Mouse (Mus musculus) stomach, embryonic 16.5 days (tissue): ENCODE measurements around the gene Ubash3b. TPM values are rescaled to one million over a fixed set of nuclear protein-coding genes. Genes with fewer than 3 reads are reported as not detected.

Experiments used
- ATAC-seq: fragments of 200-750 bp; cut with Nextera tagmentation; 2 replicates; pipeline ENCODE4 v1.8.0; 2017; ENCODE audit warnings: moderate number of reproducible peaks, moderate TSS enrichment; ENCODE audit not compliant: insufficient read depth, low FRiP score
- H3K27ac ChIP-seq: fragments of 300-500 bp; sonication (generic); 2 replicates; pipeline ENCODE4 v1.5.1; 2014; ENCODE audit warnings: low read length
- H3K27me3 ChIP-seq: fragments of 300-500 bp; sonication (generic); 2 replicates; pipeline ENCODE4 v1.6.1; 2014; ENCODE audit warnings: low read length, control low read depth, mixed read lengths; ENCODE audit not compliant: control insufficient read depth, insufficient read depth
- H3K36me3 ChIP-seq: fragments of 300-500 bp; sonication (generic); 2 replicates; pipeline ENCODE4 v1.6.1; 2014; ENCODE audit warnings: low read length; ENCODE audit not compliant: control insufficient read depth, insufficient read depth
- H3K4me1 ChIP-seq: fragments of 300-500 bp; sonication (generic); 2 replicates; pipeline ENCODE4 v1.6.1; 2014; ENCODE audit warnings: low read length, control low read depth, mixed read lengths; ENCODE audit not compliant: control insufficient read depth, insufficient read depth
- H3K4me2 ChIP-seq: fragments of 300-500 bp; sonication (generic); 2 replicates; pipeline ENCODE4 v1.6.1; 2014; ENCODE audit warnings: low read depth, low read length, mixed read lengths
- H3K4me3 ChIP-seq: fragments of 300-500 bp; sonication (generic); replicated peaks from 2 replicates; pipeline ENCODE4 v1.5.1; 2014; ENCODE audit warnings: mild to moderate bottlenecking, low read length
- H3K9ac ChIP-seq: fragments of 300-500 bp; sonication (generic); 2 replicates; pipeline ENCODE4 v1.6.1; 2014; ENCODE audit warnings: low read length
- H3K9me3 ChIP-seq: fragments of 300-500 bp; sonication (generic); replicated peaks from 2 replicates; pipeline ENCODE4 v1.6.1; 2016; ENCODE audit warnings: low read length, control low read depth; ENCODE audit not compliant: control insufficient read depth
- WGBS: fragments of 180-500 bp; shearing (Covaris S2); extraction: QIAGEN DNeasy Blood & Tissue Kit; methylation state at CpG from one replicate; pipeline ENCODE4 v1.1.7; 2014; 5-methylcytosine and 5-hydroxymethylcytosine counted together
- polyA plus RNA-seq: library from polyadenylated mRNA; unstranded; fragments of >200 nt; fragmentation: Nextera tagmentation; extraction: Ambion mirVana; gene quantifications from 2 replicates; pipeline ENCODE4 v1.2.1, GENCODE M21; 2015

Gene Ubash3b
- polyA plus RNA-seq, 1 experiment from 2014 or later: 3.0 TPM

- H3K4me3 ChIP-seq: no peak overlapping the region
- H3K4me1 ChIP-seq: no peaks in the 10 kb centered on the region
- H3K9ac ChIP-seq: no peak overlapping the region
- no peaks in the 10 kb centered on the region for H3K27me3 ChIP-seq
- H3K36me3 ChIP-seq: no peaks in the 10 kb centered on the region
- no peak for ATAC-seq
- no peak overlapping the region for H3K27ac ChIP-seq
- H3K9me3 ChIP-seq: no peaks in the 10 kb centered on the region
- 46% methylated on average over 5 of the region's 5 CpGs for WGBS
- H3K4me2 ChIP-seq: no peak overlapping the region
Observed at GRCm38 (mm10) chr9:41061446-41061845, 100.1 kb downstream of the Ubash3b start.

- Histone ChIP-seq H3K4me2 (no peak overlapping the region), H3K9ac (no peak overlapping the region), H3K27ac (no peak overlapping the region), H3K9me3 (no peaks in the 10 kb centered on the region), H3K4me1 (no peaks in the 10 kb centered on the region), H3K27me3 (no peaks in the 10 kb centered on the region), H3K36me3 (no peaks in the 10 kb centered on the region), H3K4me3 (no peak overlapping the region)
- 61% methylated on average over 6 of the region's 6 CpGs for WGBS
- ATAC-seq: no peak
Observed at GRCm38 (mm10) chr9:41060617-41061016, 100.9 kb downstream of the Ubash3b start.

- Histone ChIP-seq H3K27ac (no peak overlapping the region), H3K4me1 (no peaks in the 10 kb centered on the region), H3K9ac (no peak overlapping the region), H3K4me2 (no peak overlapping the region), H3K27me3 (no peaks in the 10 kb centered on the region), H3K4me3 (no peak overlapping the region), H3K36me3 (no peaks in the 10 kb centered on the region), H3K9me3 (no peaks in the 10 kb centered on the region)
- no peak for ATAC-seq
- WGBS: 37% methylated on average over 8 of the region's 8 CpGs
Observed at GRCm38 (mm10) chr9:41058765-41059535, 102.5 kb downstream of the Ubash3b start.

GRCm38 (mm10) chr9:41054166-41054565 lies 107.3 kb downstream of the Ubash3b start:
- Histone ChIP-seq H3K9me3 (no peaks in the 10 kb centered on the region), H3K27ac (no peak overlapping the region), H3K27me3 (no peaks in the 10 kb centered on the region), H3K36me3 (no peaks in the 10 kb centered on the region), H3K9ac (no peak overlapping the region), H3K4me1 (no peaks in the 10 kb centered on the region), H3K4me3 (no peak overlapping the region), H3K4me2 (no peak overlapping the region)
- no peak for ATAC-seq
- WGBS: 84% methylated on average over 9 of the region's 9 CpGs

- Histone ChIP-seq H3K27me3 (no peaks in the 10 kb centered on the region), H3K4me2 (no peak overlapping the region), H3K9me3 (no peaks in the 10 kb centered on the region), H3K27ac (no peak overlapping the region), H3K9ac (no peak overlapping the region), H3K4me3 (no peak overlapping the region), H3K36me3 (no peaks in the 10 kb centered on the region), H3K4me1 (no peaks in the 10 kb centered on the region)
- 54% methylated on average over 4 of the region's 4 CpGs for WGBS
- ATAC-seq: no peak
Observed at GRCm38 (mm10) chr9:41053478-41053877, 108.0 kb downstream of the Ubash3b start.

GRCm38 (mm10) chr9:41051080-41051932 lies 110.2 kb downstream of the Ubash3b start:
- ATAC-seq: no peak
- no peaks in the 10 kb centered on the region for H3K4me1 ChIP-seq
- H3K36me3 ChIP-seq: no peaks in the 10 kb centered on the region
- no peak overlapping the region for H3K27ac ChIP-seq
- no peak overlapping the region for H3K4me3 ChIP-seq
- H3K27me3 ChIP-seq: no peaks in the 10 kb centered on the region
- H3K4me2 ChIP-seq: no peak overlapping the region
- no peaks in the 10 kb centered on the region for H3K9me3 ChIP-seq
- WGBS: 43% methylated on average over 11 of the region's 11 CpGs
- H3K9ac ChIP-seq: no peak overlapping the region

GRCm38 (mm10) chr9:41050331-41051079 lies 111.0 kb downstream of the Ubash3b start:
- WGBS: 52% methylated on average over 12 of the region's 12 CpGs
- no peaks in the 10 kb centered on the region for H3K9me3 ChIP-seq
- H3K9ac ChIP-seq: no peak overlapping the region
- ATAC-seq: no peak
- H3K27ac ChIP-seq: no peak overlapping the region
- no peaks in the 10 kb centered on the region for H3K4me1 ChIP-seq
- no peak overlapping the region for H3K4me2 ChIP-seq
- no peak overlapping the region for H3K4me3 ChIP-seq
- H3K36me3 ChIP-seq: no peaks in the 10 kb centered on the region
- H3K27me3 ChIP-seq: no peaks in the 10 kb centered on the region

GRCm38 (mm10) chr9:41049282-41049681 lies 112.2 kb downstream of the Ubash3b start:
- H3K27me3 ChIP-seq: no peaks in the 10 kb centered on the region
- no peak overlapping the region for H3K9ac ChIP-seq
- no peak overlapping the region for H3K4me3 ChIP-seq
- H3K9me3 ChIP-seq: no peaks in the 10 kb centered on the region
- no peaks in the 10 kb centered on the region for H3K36me3 ChIP-seq
- WGBS: 76% methylated on average over 7 of the region's 7 CpGs
- no peak overlapping the region for H3K4me2 ChIP-seq
- ATAC-seq: no peak
- H3K4me1 ChIP-seq: no peaks in the 10 kb centered on the region
- no peak overlapping the region for H3K27ac ChIP-seq

- Histone ChIP-seq H3K27me3 (no peaks in the 10 kb centered on the region), H3K9ac (no peak overlapping the region), H3K27ac (no peak overlapping the region), H3K9me3 (no peaks in the 10 kb centered on the region), H3K4me2 (no peak overlapping the region), H3K4me3 (no peak overlapping the region), H3K4me1 (no peaks in the 10 kb centered on the region), H3K36me3 (no peaks in the 10 kb centered on the region)
- no peak for ATAC-seq
- 83% methylated on average over 3 of the region's 3 CpGs for WGBS
Observed at GRCm38 (mm10) chr9:41048820-41049219, 112.7 kb downstream of the Ubash3b start.
